Mouse (Mus musculus) spleen, adult 2 months (tissue): Measurements from ENCODE around the gene Foxo3.

Experiments
- CTCF ChIP-seq: fragments of 200-500 bp; IDR thresholded peaks from 2 replicates; pipeline ENCODE4 v1.5.1; 2011; ENCODE audit warnings: mild to moderate bottlenecking, inconsistent platforms; ENCODE audit not compliant: insufficient read depth, insufficient read length, insufficient replicate concordance; ENCODE audit errors: extremely low read depth
- POLR2A ChIP-seq: fragments of 200-500 bp; IDR thresholded peaks from 2 replicates; pipeline ENCODE4 v1.6.1; 2011; ENCODE audit warnings: low read depth, low read length, inconsistent platforms

GRCm38 (mm10) chr10:42232977-42233376 lies 43.6 kb downstream of the Foxo3 start:
- TF ChIP-seq CTCF (no peak), POLR2A (no peak)
